Mouse (Mus musculus) intestine, postnatal 0 days (tissue): ENCODE measurements at regions not wholly inside any gene's neighbourhood (a gene's known extent, or its start where the extent isn't known, plus 50 kb on each side); places are given as distances from the start of the nearest gene placed in this dataset.

Source experiments
- ATAC-seq: fragments of 200-750 bp; cut with Nextera tagmentation; 2 replicates; pipeline ENCODE4 v1.8.0; 2017; ENCODE audit warnings: mild to moderate bottlenecking, moderate TSS enrichment, moderate library complexity
- H3K27ac ChIP-seq: fragments of 300-500 bp; sonication (generic); 2 replicates; pipeline ENCODE4 v1.5.1; 2014; ENCODE audit warnings: mild to moderate bottlenecking, low read depth, low read length, moderate library complexity
- H3K27me3 ChIP-seq: fragments of 300-500 bp; sonication (generic); replicated peaks from 2 replicates; pipeline ENCODE4 v1.6.1; 2014; ENCODE audit warnings: low read length, mixed read lengths; ENCODE audit not compliant: control insufficient read depth, insufficient read depth
- H3K36me3 ChIP-seq: fragments of 300-500 bp; sonication (generic); 2 replicates; pipeline ENCODE4 v1.6.1; 2014; ENCODE audit warnings: mild to moderate bottlenecking, moderate library complexity; ENCODE audit not compliant: control insufficient read depth, insufficient read depth
- H3K4me1 ChIP-seq: fragments of 300-500 bp; sonication (generic); replicated peaks from 2 replicates; pipeline ENCODE4 v1.6.1; 2014; ENCODE audit warnings: antibody characterized with exemption, low read length, mixed read lengths; ENCODE audit not compliant: control insufficient read depth, insufficient read depth
- H3K4me2 ChIP-seq: fragments of 300-500 bp; sonication (generic); replicated peaks from 2 replicates; pipeline ENCODE4 v1.6.1; 2014; ENCODE audit warnings: low read depth, mild to moderate bottlenecking, moderate library complexity
- H3K4me3 ChIP-seq: fragments of 300-500 bp; sonication (generic); 2 replicates; pipeline ENCODE4 v1.5.1; 2014; ENCODE audit warnings: low read depth, low read length
- H3K9ac ChIP-seq: fragments of 300-500 bp; sonication (generic); 2 replicates; pipeline ENCODE4 v1.6.1; 2014; ENCODE audit warnings: mild to moderate bottlenecking, low read depth, low read length
- H3K9me3 ChIP-seq: fragments of 300-500 bp; sonication (generic); 2 replicates; pipeline ENCODE4 v1.6.1; 2016; ENCODE audit warnings: mixed run types; ENCODE audit not compliant: control insufficient read depth
- CTCF ChIP-seq: sonication (generic); IDR thresholded peaks from 2 replicates; pipeline ENCODE4 v1.5.1; 2016; ENCODE audit warnings: low read depth, mild to moderate bottlenecking, control low read depth, antibody characterized with exemption, moderate library complexity
- WGBS: fragments of 180-500 bp; shearing (Covaris S2); extraction: QIAGEN DNeasy Blood & Tissue Kit; methylation state at CpG from one replicate; pipeline ENCODE4 v1.1.7; 2014; 5-methylcytosine and 5-hydroxymethylcytosine counted together

DNA sequence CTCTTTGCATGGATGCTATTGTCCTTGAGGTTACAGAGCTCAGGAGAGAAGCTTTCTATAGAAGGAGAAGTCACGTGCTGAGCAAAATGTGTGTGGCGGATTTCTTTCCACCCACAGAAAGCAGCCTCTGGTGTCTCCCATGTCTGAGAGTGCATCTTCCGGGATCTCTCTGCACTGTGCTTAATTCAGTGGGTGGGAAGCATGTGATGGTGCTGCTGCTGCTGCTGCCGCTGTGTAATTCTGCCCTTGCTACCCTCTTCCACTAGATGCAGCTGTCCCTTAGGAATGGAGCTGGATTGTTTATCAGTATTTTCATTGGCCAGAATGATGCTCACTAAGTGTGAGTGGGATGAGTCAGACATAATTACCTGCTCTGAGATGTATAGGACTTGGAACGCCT, 416.2 kb upstream of the 4930412O13Rik start:
- Histone ChIP-seq H3K4me3 (no peak overlapping the region), H3K9me3 (no peaks in the 10 kb centered on the region), H3K4me2 (no peak overlapping the region), H3K27me3 (no peaks in the 10 kb centered on the region), H3K9ac (no peak overlapping the region), H3K4me1 (no peaks in the 10 kb centered on the region), H3K36me3 (no peaks in the 10 kb centered on the region), H3K27ac (no peak overlapping the region)
- ATAC-seq = no peak
- peak; percentile 51 for TF ChIP-seq CTCF
- 41% methylated on average over 5 of the region's 5 CpGs for WGBS

DNA sequence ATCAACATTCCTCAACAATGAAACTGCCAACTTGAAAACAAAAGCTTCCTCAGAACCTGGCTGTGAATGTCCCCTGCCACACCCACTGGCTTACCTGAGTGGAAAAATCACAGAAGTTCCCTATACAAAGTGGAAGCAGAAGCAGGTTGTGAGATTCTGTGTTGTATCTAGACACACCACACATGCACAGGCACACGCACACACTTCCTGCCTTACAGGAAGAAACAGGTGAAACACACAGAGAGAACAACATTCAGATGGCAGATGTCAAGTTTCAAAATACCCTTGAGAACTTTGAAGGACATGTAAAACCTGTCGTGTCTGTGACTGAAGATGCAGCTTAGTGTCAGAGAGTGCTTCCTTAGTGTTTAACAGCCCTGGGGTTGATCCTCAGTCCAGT, 413.5 kb upstream of the 4930412O13Rik start:
- Histone ChIP-seq H3K9me3 (no peaks in the 10 kb centered on the region), H3K4me2 (no peak overlapping the region), H3K9ac (no peak overlapping the region), H3K36me3 (no peaks in the 10 kb centered on the region), H3K27me3 (no peaks in the 10 kb centered on the region), H3K27ac (no peak overlapping the region), H3K4me1 (no peaks in the 10 kb centered on the region), H3K4me3 (no peak overlapping the region)
- no peak for TF ChIP-seq CTCF
- no peak for ATAC-seq
- 73% methylated on average over 2 of the region's 2 CpGs for WGBS

DNA sequence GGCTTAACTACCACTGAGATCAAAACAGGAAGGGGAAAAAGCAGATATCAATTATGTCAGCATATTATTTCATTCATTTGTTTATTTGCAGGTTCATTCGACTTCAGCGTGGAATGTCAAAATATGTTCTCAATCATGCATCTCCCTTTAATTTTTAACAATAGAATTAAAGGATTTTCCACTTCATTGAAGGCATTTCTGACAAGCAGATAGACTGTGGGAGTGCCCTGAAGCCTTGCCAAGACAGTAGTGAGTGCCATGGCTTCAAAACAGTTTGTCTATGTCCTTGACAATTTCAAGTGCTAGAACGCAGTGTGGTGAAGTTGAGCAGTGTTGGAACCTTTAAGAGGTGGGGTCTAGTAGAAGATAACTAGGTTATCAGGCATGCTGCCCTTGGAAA, 412.4 kb upstream of the 4930412O13Rik start:
- 59% methylated on average over 3 of the region's 3 CpGs for WGBS
- no peak overlapping the region for H3K9ac ChIP-seq

DNA sequence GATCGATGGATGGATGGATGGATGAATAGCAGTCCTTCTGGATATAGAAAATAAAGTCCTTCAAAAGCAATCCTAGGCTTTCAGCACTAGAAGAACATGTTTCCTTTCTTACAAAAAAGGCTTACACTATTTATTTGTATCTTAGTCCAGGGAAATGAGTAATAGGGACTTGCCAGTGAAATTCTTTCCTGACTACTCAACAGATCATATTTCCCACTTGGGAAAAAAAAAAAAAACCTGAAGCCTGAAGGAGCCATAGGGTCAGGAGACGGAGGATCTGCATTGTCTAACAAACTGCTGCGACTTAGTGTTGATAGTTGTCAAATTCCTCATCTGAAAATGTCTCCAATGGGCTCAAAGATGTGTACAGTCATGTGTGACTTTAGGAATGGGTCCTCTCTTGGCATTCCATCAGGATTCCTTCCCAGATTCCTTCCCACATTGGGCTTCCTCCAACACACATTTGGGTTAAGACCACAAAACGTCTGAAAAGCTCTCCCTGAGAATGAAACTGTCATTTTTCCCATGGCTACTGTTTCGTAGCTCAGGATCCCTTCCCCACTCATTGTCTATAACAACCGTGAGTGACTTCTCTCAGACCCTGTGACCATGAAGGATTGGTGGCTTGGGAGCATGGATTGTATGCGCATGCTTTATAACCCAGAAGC, 399.2 kb upstream of the 4930412O13Rik start:
- Histone ChIP-seq H3K27ac (no peak overlapping the region), H3K4me1 (no peaks in the 10 kb centered on the region), H3K36me3 (no peaks in the 10 kb centered on the region), H3K27me3 (no peaks in the 10 kb centered on the region), H3K4me3 (no peak overlapping the region), H3K9me3 (no peaks in the 10 kb centered on the region), H3K4me2 (no peak overlapping the region), H3K9ac (no peak overlapping the region)
- WGBS = 71% methylated on average over 7 of the region's 7 CpGs
- no peak for ATAC-seq
- no peak for TF ChIP-seq CTCF

More for the DNA sequence above, 412.4 kb upstream of the 4930412O13Rik start:
- H3K9me3 ChIP-seq = no peaks in the 10 kb centered on the region
- no peak for TF ChIP-seq CTCF
- H3K4me2 ChIP-seq = no peak overlapping the region
- no peak for ATAC-seq
- H3K36me3 ChIP-seq = no peaks in the 10 kb centered on the region
- no peaks in the 10 kb centered on the region for H3K4me1 ChIP-seq
- no peaks in the 10 kb centered on the region for H3K27me3 ChIP-seq
- no peak overlapping the region for H3K27ac ChIP-seq
- H3K4me3 ChIP-seq = no peak overlapping the region

DNA sequence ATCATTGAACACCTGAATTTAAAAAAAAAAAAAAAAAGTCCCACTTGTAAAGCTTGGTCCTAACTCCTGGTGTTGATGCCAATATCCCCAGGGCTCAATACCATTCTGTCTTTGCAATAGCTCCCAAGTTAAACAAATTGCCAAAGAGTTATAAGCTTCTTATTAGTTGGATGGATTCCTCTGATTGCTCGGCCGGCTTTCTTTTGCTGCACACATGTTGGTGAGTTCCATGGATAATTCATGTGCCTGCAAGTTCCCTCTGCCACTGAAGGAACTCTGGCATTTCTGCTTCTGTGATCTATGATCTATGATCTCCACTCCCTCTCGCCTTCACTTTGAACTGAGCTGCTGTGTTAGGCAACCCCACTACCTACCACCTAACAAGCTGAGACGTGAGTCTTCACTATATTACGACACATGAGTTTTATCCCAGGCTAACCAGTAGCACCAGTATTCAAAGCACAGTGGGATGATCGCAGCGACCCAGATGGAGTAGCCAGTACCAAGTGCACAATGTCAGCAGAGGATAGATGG, 393.6 kb upstream of the 4930412O13Rik start:
- Histone ChIP-seq H3K4me2 (no peak overlapping the region), H3K27me3 (no peaks in the 10 kb centered on the region), H3K9me3 (no peaks in the 10 kb centered on the region), H3K36me3 (no peaks in the 10 kb centered on the region), H3K27ac (no peak overlapping the region), H3K4me1 (no peaks in the 10 kb centered on the region), H3K4me3 (no peak overlapping the region), H3K9ac (no peak overlapping the region)
- no peak for TF ChIP-seq CTCF
- no peak for ATAC-seq
- WGBS = 89% methylated on average over 7 of the region's 7 CpGs

DNA sequence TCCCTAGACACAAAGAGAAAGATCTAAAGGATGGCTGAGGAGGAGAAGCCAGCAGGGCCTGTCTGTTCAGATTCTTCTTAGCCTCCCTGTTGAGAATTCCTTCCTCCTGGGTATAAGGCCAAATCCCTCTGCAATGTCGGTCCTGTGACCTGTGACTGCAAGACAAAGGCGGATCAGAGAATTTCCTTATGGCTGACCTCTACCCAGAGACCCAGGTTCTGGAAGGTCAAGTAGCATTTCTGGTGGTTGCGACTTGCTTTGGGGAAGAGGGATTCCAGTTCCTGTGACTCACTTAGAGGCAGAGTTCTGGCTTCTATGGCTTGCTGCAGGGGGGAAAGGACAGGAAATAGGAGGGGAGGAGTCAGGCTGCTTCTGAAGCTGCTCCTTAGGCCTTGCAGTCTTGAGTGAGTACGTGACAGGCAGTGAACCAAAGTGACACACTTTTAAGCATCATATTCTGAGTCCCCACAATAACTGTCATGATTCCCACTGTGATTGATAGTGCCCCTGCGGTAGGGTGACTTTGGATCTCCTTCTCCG, 387.4 kb upstream of the 4930412O13Rik start:
- no peak overlapping the region for H3K9ac ChIP-seq
- H3K27me3 ChIP-seq = no peaks in the 10 kb centered on the region
- no peak overlapping the region for H3K4me3 ChIP-seq
- no peak overlapping the region for H3K4me2 ChIP-seq
- 55% methylated on average over 6 of the region's 6 CpGs for WGBS
- no peak for ATAC-seq
- no peaks in the 10 kb centered on the region for H3K4me1 ChIP-seq
- no peak overlapping the region for H3K27ac ChIP-seq
- H3K36me3 ChIP-seq = no peaks in the 10 kb centered on the region
- H3K9me3 ChIP-seq = no peaks in the 10 kb centered on the region
- TF ChIP-seq CTCF = no peak
